Mouse (Mus musculus): Measurements from ENCODE around the gene Ints7. TPM values are rescaled to one million over a fixed set of nuclear protein-coding genes. Genes with fewer than 3 reads are reported as not detected.

The Ints7 gene
- total RNA-seq, 2 experiments from 2014 or later: 32.3 to 36.0 TPM

GRCm38 (mm10) chr1:191581641-191582040 is 6.2 kb downstream of the Ints7 start:
- ATAC-seq (replicated peaks; ENCODE audit: low FRiP score, poor library complexity, severe bottlenecking): no peak

GRCm38 (mm10) chr1:191583836-191584235 is 8.4 kb downstream of the Ints7 start:
- no peak for ATAC-seq (replicated peaks; ENCODE audit: low FRiP score, poor library complexity, severe bottlenecking)

GRCm38 (mm10) chr1:191584483-191584882 is 9.0 kb downstream of the Ints7 start:
- ATAC-seq (replicated peaks; ENCODE audit: low FRiP score, poor library complexity, severe bottlenecking): no peak

GRCm38 (mm10) chr1:191585704-191586103 is 10.3 kb downstream of the Ints7 start:
- ATAC-seq (replicated peaks; ENCODE audit: low FRiP score, poor library complexity, severe bottlenecking): no peak

DNA sequence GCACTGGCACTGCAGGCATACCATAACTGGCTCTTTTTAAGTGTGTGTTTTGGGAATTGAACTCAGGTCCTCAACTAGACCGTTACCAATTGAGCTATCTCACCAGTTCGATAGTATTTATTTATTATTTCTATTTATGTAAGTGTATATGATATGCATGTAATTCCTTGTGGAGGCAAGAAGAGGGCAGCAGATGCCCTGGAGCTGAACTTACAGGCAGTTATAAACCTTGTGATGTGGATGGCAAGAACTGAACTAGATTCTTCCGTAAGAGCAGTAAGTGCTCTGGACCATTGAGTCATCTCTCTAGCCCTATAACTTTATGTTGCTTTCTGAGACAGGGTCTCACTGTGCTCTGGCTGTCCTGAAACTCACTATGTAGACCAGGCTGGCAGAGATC is 11.6 kb downstream of the Ints7 start:
- ATAC-seq (replicated peaks; ENCODE audit: low FRiP score, poor library complexity, severe bottlenecking): no peak

GRCm38 (mm10) chr1:191588749-191589148 is 13.3 kb downstream of the Ints7 start:
- no peak for ATAC-seq (replicated peaks; ENCODE audit: low FRiP score, poor library complexity, severe bottlenecking)

DNA sequence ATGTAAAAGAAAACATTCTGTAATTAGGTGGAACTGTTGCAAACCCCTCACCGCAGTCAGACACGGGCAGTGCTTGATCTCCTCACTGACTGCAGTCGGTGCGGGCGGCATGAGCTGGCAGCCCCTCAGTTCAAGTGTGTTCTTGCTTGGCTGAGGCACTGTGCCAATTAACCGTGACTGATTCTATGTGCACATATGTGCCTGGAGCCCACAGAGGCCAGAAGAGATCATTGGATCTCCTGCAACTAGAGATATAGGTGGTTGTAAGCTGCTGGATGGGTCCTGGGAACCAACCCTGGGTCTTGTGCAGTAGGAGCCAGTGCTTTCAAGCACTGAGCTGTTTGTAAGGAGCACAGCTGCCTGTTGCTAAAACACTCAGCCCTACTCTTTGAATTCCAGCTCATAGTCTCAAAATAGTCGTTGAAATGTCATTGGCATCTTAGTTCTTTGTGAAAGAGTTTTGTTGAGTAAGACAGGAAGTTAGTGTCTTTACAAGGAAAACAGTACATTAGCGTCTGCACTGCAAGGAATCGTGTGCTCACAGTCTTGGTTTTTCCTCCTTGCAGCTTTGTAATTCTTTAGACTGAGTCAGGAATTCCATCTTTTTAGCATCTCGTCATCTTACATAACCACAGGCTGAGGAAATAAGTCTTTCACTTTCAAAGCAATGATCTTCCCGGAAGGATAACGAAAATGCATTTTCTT is 16.7 kb downstream of the Ints7 start:
- no peak for ATAC-seq (replicated peaks; ENCODE audit: low FRiP score, poor library complexity, severe bottlenecking)

DNA sequence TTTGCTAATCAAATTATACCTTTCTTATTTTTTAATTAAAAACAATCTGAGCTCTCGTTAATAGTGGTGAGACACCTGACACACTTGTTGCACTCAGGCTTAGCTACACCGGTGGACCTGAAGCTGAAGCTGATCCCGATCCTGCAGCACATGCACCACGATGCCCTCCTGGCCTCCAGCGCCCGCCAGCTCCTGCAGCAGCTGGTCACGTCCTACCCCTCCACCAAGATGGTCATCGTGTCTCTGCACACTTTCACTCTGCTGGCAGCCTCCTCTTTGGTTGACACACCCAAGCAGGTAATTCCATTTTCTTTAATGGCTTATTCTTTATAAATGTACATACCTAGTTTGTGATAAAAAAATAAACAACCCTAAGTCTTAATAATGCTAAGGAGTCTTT is 20.6 kb downstream of the Ints7 start:
- no peak for ATAC-seq (replicated peaks; ENCODE audit: low FRiP score, poor library complexity, severe bottlenecking)

- ATAC-seq (replicated peaks; ENCODE audit: low FRiP score, poor library complexity, severe bottlenecking): no peak
Observed at GRCm38 (mm10) chr1:191599210-191599609, 23.8 kb downstream of the Ints7 start.

GRCm38 (mm10) chr1:191604690-191605089 is 29.3 kb downstream of the Ints7 start:
- no peak for ATAC-seq (replicated peaks; ENCODE audit: low FRiP score, poor library complexity, severe bottlenecking)

DNA sequence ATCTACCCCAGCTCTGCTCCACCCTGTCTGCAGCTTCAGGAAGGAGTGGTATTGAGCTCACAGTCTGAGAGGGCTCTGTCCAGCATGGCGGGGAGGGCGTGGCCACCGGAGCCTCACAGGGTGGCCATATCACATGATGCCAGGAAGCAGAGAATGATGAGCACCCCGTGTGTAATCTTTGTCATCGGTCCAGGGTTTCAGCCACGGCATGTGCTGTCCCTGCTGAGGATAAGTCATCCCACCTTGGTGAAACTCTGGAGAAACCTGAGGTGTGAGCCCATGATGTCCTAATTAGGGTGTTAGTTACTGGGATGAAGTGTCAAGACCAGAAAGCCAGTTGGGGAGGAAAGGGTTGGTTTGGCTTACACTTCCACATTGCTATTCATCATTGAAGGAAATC is 33.6 kb downstream of the Ints7 start:
- no peak; the same call in 1 of the 2 replicates for ATAC-seq (replicated peaks; ENCODE audit: low FRiP score, poor library complexity, severe bottlenecking)

- ATAC-seq (replicated peaks; ENCODE audit: low FRiP score, poor library complexity, severe bottlenecking): no peak
Observed at GRCm38 (mm10) chr1:191609578-191609977, 34.1 kb downstream of the Ints7 start.

- ATAC-seq (replicated peaks; ENCODE audit: low FRiP score, poor library complexity, severe bottlenecking): no peak
Observed at GRCm38 (mm10) chr1:191610357-191610756, 34.9 kb downstream of the Ints7 start.

DNA sequence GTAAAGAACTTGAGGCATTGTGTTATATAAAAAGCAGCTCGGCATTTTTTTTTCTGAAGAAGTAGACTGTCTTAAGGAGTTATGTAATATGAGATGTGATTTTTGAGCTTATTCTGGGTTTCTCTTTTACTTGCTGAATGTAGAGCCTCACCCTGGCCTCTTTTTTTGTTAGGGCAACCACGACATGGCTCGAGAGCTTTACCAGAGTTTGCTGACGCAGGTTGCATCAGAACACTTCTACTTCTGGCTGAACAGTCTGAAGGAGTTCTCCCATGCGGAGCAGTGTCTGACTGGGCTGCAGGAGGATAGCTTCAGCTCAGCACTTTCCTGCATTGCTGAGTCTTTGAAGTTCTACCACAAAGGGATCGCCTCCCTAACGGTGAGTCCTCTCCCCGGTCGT is 36.2 kb downstream of the Ints7 start:
- no peak for ATAC-seq (replicated peaks; ENCODE audit: low FRiP score, poor library complexity, severe bottlenecking)

DNA sequence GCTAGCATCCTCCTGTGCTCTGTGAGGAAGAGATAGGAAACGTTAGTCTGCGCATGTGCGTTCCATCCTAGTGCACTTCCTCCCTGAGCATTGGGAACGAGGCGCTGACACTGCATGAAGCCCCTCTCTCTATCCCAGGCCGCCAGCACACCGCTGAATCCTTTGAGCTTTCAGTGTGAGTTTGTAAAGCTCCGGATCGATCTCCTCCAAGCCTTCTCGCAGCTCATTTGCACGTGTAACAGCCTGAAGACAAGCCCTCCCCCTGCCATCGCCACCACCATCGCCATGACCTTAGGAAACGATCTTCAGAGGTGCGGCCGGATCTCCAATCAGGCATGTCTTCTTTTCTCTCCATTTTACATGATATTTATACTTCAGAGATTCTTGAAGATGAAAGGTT is 37.4 kb downstream of the Ints7 start:
- ATAC-seq (replicated peaks; ENCODE audit: low FRiP score, poor library complexity, severe bottlenecking): no peak

DNA sequence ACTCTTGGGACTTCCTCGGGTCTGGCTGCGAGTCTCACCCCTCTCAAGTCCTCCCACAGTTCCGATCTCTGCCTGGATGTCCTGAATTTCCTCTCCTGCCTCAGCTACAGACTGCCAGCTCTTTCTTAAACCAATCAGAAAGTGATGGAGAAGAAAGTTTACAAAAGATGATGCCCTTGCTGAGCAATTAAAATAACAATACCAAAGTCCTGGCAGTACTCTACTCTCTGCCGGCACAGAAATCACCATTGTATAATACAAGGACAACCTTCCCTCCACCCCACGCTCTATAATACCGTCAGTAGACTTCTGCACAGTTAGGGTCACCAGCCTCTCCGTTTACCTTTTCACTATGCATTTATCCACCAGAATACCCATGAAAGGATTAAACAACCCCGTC is 40.8 kb downstream of the Ints7 start:
- ATAC-seq (replicated peaks; ENCODE audit: low FRiP score, poor library complexity, severe bottlenecking): no peak

DNA sequence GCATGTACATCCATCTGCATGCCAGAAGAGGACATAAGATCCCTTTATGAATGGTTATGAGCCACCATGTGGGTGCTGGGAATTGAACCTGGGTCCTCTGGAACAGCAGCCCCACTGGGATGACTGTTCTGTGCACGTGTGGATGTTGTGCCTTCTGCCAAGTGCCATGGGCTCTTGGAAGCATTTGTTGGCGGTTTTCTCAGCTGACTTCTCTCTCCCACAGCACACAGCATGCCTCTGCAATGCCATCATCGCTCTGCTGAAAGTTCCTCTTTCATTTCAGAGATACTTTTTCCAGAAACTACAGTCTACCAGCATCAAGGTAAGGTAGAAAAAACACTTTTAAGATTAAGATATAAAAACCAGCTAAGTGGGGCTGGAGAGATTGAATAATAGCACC is 42.2 kb downstream of the Ints7 start:
- ATAC-seq (replicated peaks; ENCODE audit: low FRiP score, poor library complexity, severe bottlenecking): no peak

GRCm38 (mm10) chr1:191618067-191618766 is 42.8 kb downstream of the Ints7 start:
- no peak for ATAC-seq (replicated peaks; ENCODE audit: low FRiP score, poor library complexity, severe bottlenecking)

DNA sequence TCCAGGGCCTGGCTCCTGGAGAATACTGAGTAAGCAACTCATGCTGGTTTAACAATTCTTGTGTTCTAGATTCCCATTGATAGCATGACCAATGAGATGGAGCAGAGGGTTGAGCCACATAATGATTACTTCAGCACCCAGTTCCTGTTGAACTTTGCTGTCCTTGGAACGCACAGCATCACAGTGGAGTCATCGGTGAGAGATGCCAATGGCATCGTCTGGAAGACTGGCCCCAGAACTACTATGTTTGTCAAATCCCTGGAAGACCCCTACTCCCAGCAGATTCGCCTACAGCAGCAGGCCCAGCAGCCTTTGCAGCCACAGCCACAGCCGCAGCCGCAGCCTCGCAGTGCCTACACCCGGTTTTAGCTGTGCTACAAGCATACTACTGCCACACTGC is 45.7 kb downstream of the Ints7 start:
- no peak for ATAC-seq (replicated peaks; ENCODE audit: low FRiP score, poor library complexity, severe bottlenecking)

GRCm38 (mm10) chr1:191622801-191623200 is 47.4 kb downstream of the Ints7 start:
- no peak for ATAC-seq (replicated peaks; ENCODE audit: low FRiP score, poor library complexity, severe bottlenecking)

GRCm38 (mm10) chr1:191624492-191624891 is 49.1 kb downstream of the Ints7 start:
- no peak for ATAC-seq (replicated peaks; ENCODE audit: low FRiP score, poor library complexity, severe bottlenecking)

DNA sequence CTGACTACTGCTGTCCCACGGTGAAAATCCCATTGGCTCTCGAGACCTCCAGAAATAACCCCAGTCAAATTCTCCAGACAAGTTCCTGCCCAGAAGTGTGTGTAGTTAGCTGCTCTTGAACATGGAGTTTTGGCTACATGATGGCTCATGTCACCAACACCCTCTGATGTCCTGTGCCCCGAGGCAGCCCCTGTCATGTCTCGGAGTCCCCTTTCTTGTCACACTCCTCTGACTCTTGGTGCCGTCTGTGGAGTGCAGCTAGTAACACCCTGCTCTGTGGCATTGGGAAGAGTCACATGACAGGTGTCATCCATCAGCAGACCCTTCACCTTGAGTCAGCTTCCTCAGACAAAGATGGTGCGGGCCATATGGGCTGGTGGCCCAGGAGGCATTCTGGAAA is 49.6 kb downstream of the Ints7 start:
- no peak for ATAC-seq (replicated peaks; ENCODE audit: low FRiP score, poor library complexity, severe bottlenecking)
